Mouse (Mus musculus): ENCODE measurements around the gene Slc24a3.

- no peak for TF ChIP-seq CTCF (IDR thresholded peaks at IDR 0.05; ENCODE audit: borderline replicate concordance, extremely low read depth, insufficient read depth, insufficient read length)
- no peak for TF ChIP-seq POLR2A (IDR thresholded peaks at IDR 0.05; ENCODE audit: borderline replicate concordance, extremely low read depth, insufficient read depth, insufficient read length, poor library complexity, severe bottlenecking)
These were observed 218.2 kb downstream of the Slc24a3 start for GRCm38 (mm10) chr2:145385773-145386172.

Data from brain, embryonic 14.5 days (tissue).